Mouse (Mus musculus) kidney, adult 2 months (tissue): Measurements from ENCODE around the gene Aurkb.

ENCODE experiments used
- CTCF ChIP-seq: fragments of 200-500 bp; conservative IDR thresholded peaks from 2 replicates; pipeline ENCODE4 v1.5.1; 2011; ENCODE audit warnings: low read depth, mild to moderate bottlenecking, control low read depth, low read length, moderate library complexity, mixed read lengths; ENCODE audit not compliant: insufficient read depth, insufficient read length
- POLR2A ChIP-seq: fragments of 200-500 bp; IDR thresholded peaks from one replicate; pipeline ENCODE4 v1.6.1; 2011; ENCODE audit warnings: low read depth, low read length, control low read depth

DNA sequence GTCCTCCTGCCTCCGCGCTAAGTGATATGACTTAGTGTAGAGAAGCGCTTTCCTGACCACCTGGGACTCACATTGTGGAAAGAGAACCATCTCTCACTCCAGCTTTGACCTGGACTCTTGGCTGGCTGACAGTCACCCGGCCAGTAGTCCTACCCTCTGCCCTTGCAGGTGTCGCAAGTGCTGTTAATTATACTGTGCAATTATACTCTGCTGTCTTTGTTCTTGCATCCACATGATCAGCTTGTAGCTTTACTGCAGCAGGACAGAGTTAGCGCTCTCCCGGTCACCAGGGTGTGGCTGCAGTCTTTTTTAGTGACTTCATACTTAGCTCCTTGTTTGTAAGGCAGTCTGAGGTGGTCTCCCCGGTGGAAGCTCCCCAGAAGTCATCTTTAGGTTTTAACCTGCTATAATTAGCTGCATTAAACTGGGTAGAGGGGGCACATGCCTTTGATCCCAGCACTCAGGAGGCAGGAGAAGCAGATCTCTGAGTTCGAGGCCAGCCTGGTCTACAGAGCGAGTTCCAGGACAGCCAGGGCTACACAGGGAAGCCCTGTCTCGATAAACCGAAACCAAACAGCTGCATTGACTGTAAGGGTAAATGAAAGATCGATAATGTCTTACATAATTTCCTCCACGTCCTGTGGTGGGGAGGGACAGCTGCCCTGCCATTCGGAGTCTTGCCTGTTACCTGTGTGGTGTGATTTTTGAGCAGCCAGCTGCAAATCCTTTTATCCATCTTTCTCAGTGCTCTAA lies 34.8 kb downstream of the Aurkb start:
- TF ChIP-seq POLR2A (no peak), CTCF (no peak)
